Mouse (Mus musculus): Measurements from ENCODE around the gene Fxyd7. TPM values are rescaled to one million over a fixed set of nuclear protein-coding genes. Genes with fewer than 3 reads are reported as not detected.

Fxyd7 gene
- polyA plus RNA-seq, 1 experiment from 2014 or later, result 12.6 TPM

GRCm38 (mm10) chr7:31050487-31050886 is 780 bp downstream of the Fxyd7 start:
- WGBS, result 5% methylated on average over 6 of the region's 6 CpGs
- Histone ChIP-seq H3K9me3 (ENCODE audit: control insufficient read depth, low read length) (no peaks in the 10 kb centered on the region), H3K4me2 (replicated peaks; ENCODE audit: low read depth, low read length) (peak overlapping the region; percentile 29), H3K4me3 (ENCODE audit: low read depth, low read length) (peak overlapping the region; percentile 23), H3K36me3 (ENCODE audit: control insufficient read depth, insufficient read depth, low read length) (no peaks in the 10 kb centered on the region), H3K27ac (ENCODE audit: low read depth, low read length) (no peak overlapping the region), H3K9ac (ENCODE audit: low read depth, low read length) (no peak overlapping the region), H3K27me3 (ENCODE audit: control insufficient read depth, insufficient read depth, low read length) (peaks cover 53% of the 10 kb centered on the region), H3K4me1 (replicated peaks; ENCODE audit: control insufficient read depth, insufficient read depth, low read length) (peaks cover 7% of the 10 kb centered on the region)
- no peak for DNase-seq (ENCODE audit: low spot score)
- no peak for ATAC-seq (ENCODE audit: low FRiP score)

DNA sequence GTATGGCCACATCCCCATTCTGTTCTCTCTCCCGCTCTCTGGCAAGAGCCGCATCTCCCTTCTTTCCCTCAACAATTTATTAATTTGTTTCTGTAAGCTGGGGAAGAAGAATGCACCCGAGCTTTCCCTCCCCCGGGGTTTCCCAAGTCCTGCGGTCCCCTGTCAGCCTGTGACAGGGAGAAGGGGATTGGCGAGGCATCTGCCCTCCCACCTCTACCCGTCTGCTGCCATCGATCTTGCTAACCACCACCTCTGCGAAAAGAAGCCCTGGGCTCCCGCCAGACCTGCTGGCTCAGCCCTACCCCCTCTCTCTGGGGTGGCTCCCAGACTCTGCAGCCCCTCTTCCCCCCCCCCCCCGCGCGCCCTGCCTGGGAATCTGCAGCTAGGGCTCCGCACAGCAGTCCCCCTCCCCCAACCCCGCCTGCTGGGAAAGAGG is 1.4 kb downstream of the Fxyd7 start:
- Histone ChIP-seq H3K4me2 (replicated peaks; ENCODE audit: low read depth, low read length) (peak overlapping the region; percentile 29), H3K4me1 (replicated peaks; ENCODE audit: control insufficient read depth, insufficient read depth, low read length) (peaks cover 7% of the 10 kb centered on the region), H3K27ac (ENCODE audit: low read depth, low read length) (no peak overlapping the region), H3K27me3 (ENCODE audit: control insufficient read depth, insufficient read depth, low read length) (peaks cover 53% of the 10 kb centered on the region), H3K4me3 (ENCODE audit: low read depth, low read length) (peak overlapping the region; percentile 23), H3K9me3 (ENCODE audit: control insufficient read depth, low read length) (no peaks in the 10 kb centered on the region), H3K36me3 (ENCODE audit: control insufficient read depth, insufficient read depth, low read length) (no peaks in the 10 kb centered on the region), H3K9ac (ENCODE audit: low read depth, low read length) (no peak overlapping the region)
- ATAC-seq (ENCODE audit: low FRiP score) (peak; percentile 66), DNase-seq (ENCODE audit: low spot score) (peak; percentile 30)
- 3% methylated on average over 12 of the region's 15 CpGs for WGBS

- whole genome bisulfite sequencing, result 22% methylated on average over 5 of the region's 5 CpGs
- Histone ChIP-seq H3K4me1 (replicated peaks; ENCODE audit: control insufficient read depth, insufficient read depth, low read length) (peaks cover 7% of the 10 kb centered on the region), H3K9me3 (ENCODE audit: control insufficient read depth, low read length) (no peaks in the 10 kb centered on the region), H3K4me2 (replicated peaks; ENCODE audit: low read depth, low read length) (peak overlapping the region; percentile 29; the same call in 1 of the 2 replicates), H3K27ac (ENCODE audit: low read depth, low read length) (no peak overlapping the region), H3K9ac (ENCODE audit: low read depth, low read length) (no peak overlapping the region), H3K27me3 (ENCODE audit: control insufficient read depth, insufficient read depth, low read length) (peaks cover 50% of the 10 kb centered on the region), H3K36me3 (ENCODE audit: control insufficient read depth, insufficient read depth, low read length) (no peaks in the 10 kb centered on the region), H3K4me3 (ENCODE audit: low read depth, low read length) (no peak overlapping the region)
- peak; percentile 16; the same call in 1 of the 2 replicates for ATAC-seq (ENCODE audit: low FRiP score)
- peak; percentile 59 for DNase-seq (ENCODE audit: low spot score)
These were observed 2.0 kb downstream of the Fxyd7 start for GRCm38 (mm10) chr7:31049135-31049845.

DNA sequence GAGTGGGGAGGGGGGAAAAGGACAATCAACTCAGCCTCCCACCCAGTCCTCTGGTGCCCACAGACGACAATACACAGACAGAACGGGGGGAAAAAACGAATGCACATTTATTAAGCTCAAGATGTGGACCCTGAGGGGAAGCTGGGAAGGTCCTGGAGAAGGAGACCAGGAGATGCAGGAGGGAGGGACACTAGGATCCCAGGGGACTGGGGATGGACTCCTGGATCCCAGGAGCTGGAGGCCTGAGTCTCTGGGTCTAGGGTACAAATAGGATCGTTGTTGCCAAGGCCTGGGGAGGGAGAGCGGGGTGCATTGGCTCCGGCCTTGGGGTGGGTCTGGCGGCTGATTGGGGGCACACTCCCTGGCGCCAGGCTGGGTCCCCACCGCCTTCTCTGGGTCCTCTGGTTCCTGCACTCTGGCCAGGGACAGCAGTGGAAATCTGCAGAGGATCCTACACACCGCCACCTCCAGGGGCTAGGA is 8.8 kb downstream of the Fxyd7 start, which contains the start of gene Fxyd5:
Fxyd5 (minus strand) TSS at position 51 of the 480 bp plus-strand sequence.
- H3K36me3 ChIP-seq (ENCODE audit: control insufficient read depth, insufficient read depth, low read length), result no peaks in the 10 kb centered on the region
- no peak within 1 kb of the TSS for H3K9ac ChIP-seq (ENCODE audit: low read depth, low read length)
- H3K4me2 ChIP-seq (replicated peaks; ENCODE audit: low read depth, low read length), result peak within 1 kb of the TSS; percentile 25; the same call in 1 of the 2 replicates
- H3K9me3 ChIP-seq (ENCODE audit: control insufficient read depth, low read length), result no peaks in the 10 kb centered on the region
- no peak within 1 kb of the TSS for H3K27ac ChIP-seq (ENCODE audit: low read depth, low read length)
- H3K27me3 ChIP-seq (ENCODE audit: control insufficient read depth, insufficient read depth, low read length), result peaks cover 25% of the 10 kb centered on the region
- ATAC-seq (ENCODE audit: low FRiP score) (no peak), DNase-seq (ENCODE audit: low spot score) (no peak)
- WGBS, result 41% methylated on average over 10 of the region's 10 CpGs
- no peak within 1 kb of the TSS for H3K4me3 ChIP-seq (ENCODE audit: low read depth, low read length)
- H3K4me1 ChIP-seq (replicated peaks; ENCODE audit: control insufficient read depth, insufficient read depth, low read length), result no peaks in the 10 kb centered on the region

DNA sequence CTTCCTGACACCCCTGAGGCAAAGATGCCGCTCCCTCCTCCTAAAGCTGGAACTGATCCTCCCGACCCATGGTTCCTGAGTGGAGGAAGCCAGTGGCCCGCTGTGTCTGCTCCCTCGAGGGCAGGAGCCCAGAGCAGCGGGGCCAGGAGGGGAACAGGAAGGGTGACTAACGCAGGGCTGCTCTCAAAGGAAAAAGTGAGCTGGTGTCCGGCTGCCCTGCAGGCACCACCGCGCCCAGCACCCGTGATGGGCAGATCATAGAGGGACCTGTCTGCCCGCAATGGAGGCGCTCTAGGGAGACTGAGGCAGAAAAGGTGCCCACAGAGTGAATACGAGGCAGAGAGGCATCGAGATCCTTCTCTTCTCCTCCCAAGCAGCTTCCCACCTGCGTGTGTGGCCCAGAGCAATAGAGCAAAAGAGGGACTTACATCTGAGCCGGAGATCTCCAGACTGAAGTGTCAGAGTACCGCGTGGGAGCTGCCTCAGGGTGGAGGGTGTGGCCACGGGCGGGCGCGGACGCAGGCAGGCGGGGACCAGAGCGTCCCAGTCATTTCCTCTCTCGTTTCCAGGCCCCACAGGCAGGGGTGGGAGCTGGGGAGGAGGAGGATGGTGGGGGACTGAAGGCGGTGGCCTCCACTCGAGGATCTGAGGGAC is 9.5 kb downstream of the Fxyd7 start:
- no peak for DNase-seq (ENCODE audit: low spot score)
- H3K27ac ChIP-seq (ENCODE audit: low read depth, low read length), result no peak overlapping the region
- no peak overlapping the region for H3K9ac ChIP-seq (ENCODE audit: low read depth, low read length)
- peaks cover 25% of the 10 kb centered on the region for H3K27me3 ChIP-seq (ENCODE audit: control insufficient read depth, insufficient read depth, low read length)
- H3K4me2 ChIP-seq (replicated peaks; ENCODE audit: low read depth, low read length), result peak overlapping the region; percentile 25; the same call in 1 of the 2 replicates
- WGBS, result 6% methylated on average over 28 of the region's 28 CpGs
- ATAC-seq (ENCODE audit: low FRiP score), result no peak
- no peaks in the 10 kb centered on the region for H3K4me1 ChIP-seq (replicated peaks; ENCODE audit: control insufficient read depth, insufficient read depth, low read length)
- no peaks in the 10 kb centered on the region for H3K9me3 ChIP-seq (ENCODE audit: control insufficient read depth, low read length)
- H3K36me3 ChIP-seq (ENCODE audit: control insufficient read depth, insufficient read depth, low read length), result no peaks in the 10 kb centered on the region
- no peak overlapping the region for H3K4me3 ChIP-seq (ENCODE audit: low read depth, low read length)

GRCm38 (mm10) chr7:31041023-31041407 is 10.3 kb downstream of the Fxyd7 start:
- WGBS, result 38% methylated on average over 8 of the region's 8 CpGs
- H3K9ac ChIP-seq (ENCODE audit: low read depth, low read length), result no peak overlapping the region
- ATAC-seq (ENCODE audit: low FRiP score), result no peak
- no peak overlapping the region for H3K4me3 ChIP-seq (ENCODE audit: low read depth, low read length)
- no peaks in the 10 kb centered on the region for H3K9me3 ChIP-seq (ENCODE audit: control insufficient read depth, low read length)
- no peaks in the 10 kb centered on the region for H3K36me3 ChIP-seq (ENCODE audit: control insufficient read depth, insufficient read depth, low read length)
- H3K27me3 ChIP-seq (ENCODE audit: control insufficient read depth, insufficient read depth, low read length), result peaks cover 25% of the 10 kb centered on the region
- H3K4me1 ChIP-seq (replicated peaks; ENCODE audit: control insufficient read depth, insufficient read depth, low read length), result no peaks in the 10 kb centered on the region
- no peak overlapping the region for H3K4me2 ChIP-seq (replicated peaks; ENCODE audit: low read depth, low read length)
- DNase-seq (ENCODE audit: low spot score), result no peak
- H3K27ac ChIP-seq (ENCODE audit: low read depth, low read length), result no peak overlapping the region

DNA sequence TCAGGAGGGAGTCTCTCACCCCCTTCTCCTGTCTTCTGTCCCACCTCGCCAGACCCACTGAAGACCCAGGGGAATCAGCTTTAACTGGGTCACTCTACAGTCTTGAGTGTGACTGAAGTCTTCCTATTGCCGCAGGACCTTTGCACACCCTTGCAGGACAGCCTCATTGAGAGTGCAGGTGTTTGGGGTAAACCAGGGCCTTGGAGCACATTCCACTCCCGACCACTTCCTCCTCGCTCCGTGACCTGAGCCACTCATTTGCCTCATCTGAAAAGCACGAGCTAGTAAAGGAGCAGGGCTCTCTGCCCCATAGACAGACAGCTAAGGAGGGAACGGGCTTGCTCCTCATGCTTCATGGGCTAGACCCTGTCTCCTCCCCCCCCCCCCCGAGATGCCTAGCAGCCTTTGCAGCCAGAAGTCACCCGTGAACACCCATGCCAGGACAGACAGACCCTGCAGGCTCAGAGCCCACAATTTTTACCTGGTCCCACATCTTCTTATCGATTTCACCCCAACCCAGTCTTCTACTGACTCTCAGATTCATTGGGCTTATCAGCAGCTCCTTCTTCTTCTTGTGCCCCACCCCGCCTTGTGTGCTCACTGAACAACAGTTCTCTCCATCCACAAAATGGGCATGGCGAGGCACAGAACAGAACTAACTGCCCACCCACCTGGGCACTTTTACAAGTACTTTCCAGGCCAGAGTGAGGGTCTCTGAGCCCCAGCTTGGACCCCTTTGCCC is 10.8 kb downstream of the Fxyd7 start:
- no peak for DNase-seq (ENCODE audit: low spot score)
- Histone ChIP-seq H3K27me3 (ENCODE audit: control insufficient read depth, insufficient read depth, low read length) (peaks cover 25% of the 10 kb centered on the region), H3K4me1 (replicated peaks; ENCODE audit: control insufficient read depth, insufficient read depth, low read length) (no peaks in the 10 kb centered on the region), H3K9ac (ENCODE audit: low read depth, low read length) (no peak overlapping the region), H3K9me3 (ENCODE audit: control insufficient read depth, low read length) (no peaks in the 10 kb centered on the region), H3K4me2 (replicated peaks; ENCODE audit: low read depth, low read length) (no peak overlapping the region), H3K27ac (ENCODE audit: low read depth, low read length) (no peak overlapping the region), H3K4me3 (ENCODE audit: low read depth, low read length) (no peak overlapping the region), H3K36me3 (ENCODE audit: control insufficient read depth, insufficient read depth, low read length) (no peaks in the 10 kb centered on the region)
- ATAC-seq (ENCODE audit: low FRiP score), result no peak
- 79% methylated on average over 11 of the region's 12 CpGs for WGBS

DNA sequence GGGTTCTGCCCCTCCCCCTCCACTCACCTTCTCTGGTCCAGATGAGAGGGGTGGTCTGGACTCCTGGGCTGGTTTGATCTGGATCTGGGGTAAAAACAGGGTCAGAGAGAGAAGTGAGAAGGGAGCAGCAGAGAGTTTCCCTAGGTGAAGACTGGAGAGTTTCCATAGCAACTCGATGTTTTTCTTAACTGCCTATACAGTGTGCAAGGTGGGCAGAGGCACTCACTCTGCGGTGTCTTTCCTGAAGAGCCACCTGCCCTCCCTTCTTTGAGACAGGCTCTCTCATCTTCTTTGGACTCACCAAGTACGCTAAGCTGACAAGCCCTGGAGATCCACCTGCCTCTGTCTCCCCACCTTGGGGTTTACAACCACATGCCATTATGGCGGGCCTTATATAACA is 12.3 kb downstream of the Fxyd7 start:
- Histone ChIP-seq H3K4me3 (ENCODE audit: low read depth, low read length) (no peak overlapping the region), H3K36me3 (ENCODE audit: control insufficient read depth, insufficient read depth, low read length) (no peaks in the 10 kb centered on the region), H3K9me3 (ENCODE audit: control insufficient read depth, low read length) (no peaks in the 10 kb centered on the region), H3K27ac (ENCODE audit: low read depth, low read length) (no peak overlapping the region), H3K4me1 (replicated peaks; ENCODE audit: control insufficient read depth, insufficient read depth, low read length) (no peaks in the 10 kb centered on the region), H3K27me3 (ENCODE audit: control insufficient read depth, insufficient read depth, low read length) (peaks cover 23% of the 10 kb centered on the region), H3K4me2 (replicated peaks; ENCODE audit: low read depth, low read length) (no peak overlapping the region), H3K9ac (ENCODE audit: low read depth, low read length) (no peak overlapping the region)
- ATAC-seq (ENCODE audit: low FRiP score) (no peak), DNase-seq (ENCODE audit: low spot score) (no peak)
- 88% methylated on average over 4 of the region's 4 CpGs for WGBS
